ENCODE assay signal across 28 mouse cellular contexts in genomic region chr7:75709936-75710335, GRCm38 (mm10).
"Had no signal": no experiment of that assay in that cellular context is flagged by ENCODE, and none has a peak within 500 bp of the region (broad histone marks: within the 10 kb centered on the region; RNA-seq: fewer than 3 reads in every experiment).

No protein-coding gene starts in this region.

- H3K4me2 ChIP-seq: embryonic facial prominence, embryonic 12.5 days; embryonic facial prominence, embryonic 13.5 days; embryonic facial prominence, embryonic 15.5 days; forebrain, embryonic 12.5 days; forebrain, embryonic 13.5 days; forebrain, embryonic 15.5 days had no signal

- ATAC-seq: forebrain, embryonic 13.5 days; forebrain, embryonic 14.5 days; forebrain, embryonic 15.5 days; forebrain, embryonic 16.5 days; forebrain, postnatal 0 days had no signal

- H3K36me3 ChIP-seq: forebrain, embryonic 15.5 days had no signal

- H3K9me3 ChIP-seq: embryonic facial prominence, embryonic 10.5 days; embryonic facial prominence, embryonic 12.5 days; embryonic facial prominence, embryonic 13.5 days; embryonic facial prominence, embryonic 15.5 days; forebrain, embryonic 10.5 days; forebrain, embryonic 12.5 days; forebrain, embryonic 13.5 days; forebrain, embryonic 15.5 days had no signal

- DNase-seq: cerebellum, adult 2 months; cerebellum, adult 8-10 months; cerebellum, adult 9-10 months; cerebellum, adult 9-11 months; cerebellum, postnatal 10 days; cerebellum, postnatal 14 days; cerebellum, postnatal 25 days; cerebellum, postnatal 36 days; embryo, embryonic 11 days; forebrain, postnatal 0 days; gastrocnemius, adult 2 months; gastrocnemius, postnatal 10 days; gastrocnemius, postnatal 14 days; gastrocnemius, postnatal 25 days; gastrocnemius, postnatal 36 days; heart, adult 18-20 months; heart, adult 2 months had no signal

- H3K4me1 ChIP-seq: embryonic facial prominence, embryonic 10.5 days; embryonic facial prominence, embryonic 12.5 days; embryonic facial prominence, embryonic 15.5 days; forebrain, embryonic 10.5 days; forebrain, embryonic 12.5 days; forebrain, embryonic 13.5 days; forebrain, embryonic 15.5 days had no signal

- H3K4me3 ChIP-seq: embryonic facial prominence, embryonic 10.5 days; embryonic facial prominence, embryonic 12.5 days; embryonic facial prominence, embryonic 13.5 days; embryonic facial prominence, embryonic 15.5 days; erythroblast, embryonic 14.5 days; forebrain, embryonic 10.5 days; forebrain, embryonic 12.5 days; forebrain, embryonic 13.5 days; forebrain, embryonic 15.5 days; gastrocnemius, adult 2 months; heart, adult 2 months had no signal

- H3K9ac ChIP-seq: embryonic facial prominence, embryonic 12.5 days; embryonic facial prominence, embryonic 13.5 days; embryonic facial prominence, embryonic 15.5 days; forebrain, embryonic 12.5 days; forebrain, embryonic 13.5 days; forebrain, embryonic 15.5 days; forebrain, postnatal 0 days had no signal

- H3K27ac ChIP-seq: embryonic facial prominence, embryonic 10.5 days; embryonic facial prominence, embryonic 12.5 days; embryonic facial prominence, embryonic 13.5 days; embryonic facial prominence, embryonic 15.5 days; forebrain, embryonic 10.5 days; forebrain, embryonic 12.5 days; forebrain, embryonic 13.5 days; forebrain, embryonic 15.5 days; gastrocnemius, adult 2 months; heart, adult 2 months had no signal

- H3K27me3 ChIP-seq: embryonic facial prominence, embryonic 12.5 days; embryonic facial prominence, embryonic 13.5 days; embryonic facial prominence, embryonic 15.5 days; forebrain, embryonic 12.5 days; forebrain, embryonic 13.5 days; forebrain, embryonic 15.5 days had no signal
